Mouse (Mus musculus) neural tube, embryonic 15.5 days (tissue): ENCODE data around the gene Arhgap21. TPM values are rescaled to one million over a fixed set of nuclear protein-coding genes. Genes with fewer than 3 reads are reported as not detected.

Experiments used
- ATAC-seq: fragments of 200-750 bp; cut with Nextera tagmentation; 2 replicates; pipeline ENCODE4 v1.8.0; 2017; ENCODE audit warnings: mild to moderate bottlenecking, moderate TSS enrichment, moderate library complexity; ENCODE audit not compliant: low FRiP score
- H3K27ac ChIP-seq: fragments of 300-500 bp; sonication (generic); replicated peaks from 2 replicates; pipeline ENCODE4 v1.5.1; 2015; ENCODE audit warnings: mild to moderate bottlenecking, inconsistent platforms
- H3K27me3 ChIP-seq: fragments of 300-500 bp; sonication (generic); replicated peaks from 2 replicates; pipeline ENCODE4 v1.6.1; 2015; ENCODE audit warnings: inconsistent platforms
- H3K36me3 ChIP-seq: fragments of 300-500 bp; sonication (generic); 2 replicates; pipeline ENCODE4 v1.6.1; 2015; ENCODE audit warnings: inconsistent platforms
- H3K4me1 ChIP-seq: fragments of 300-500 bp; sonication (generic); 2 replicates; pipeline ENCODE4 v1.6.1; 2015; ENCODE audit warnings: inconsistent platforms
- H3K4me2 ChIP-seq: fragments of 300-500 bp; sonication (generic); 2 replicates; pipeline ENCODE4 v1.6.1; 2015; ENCODE audit warnings: inconsistent platforms, mild to moderate bottlenecking, moderate library complexity
- H3K4me3 ChIP-seq: fragments of 300-500 bp; sonication (generic); replicated peaks from 2 replicates; pipeline ENCODE4 v1.5.1; 2015; ENCODE audit warnings: mild to moderate bottlenecking, inconsistent platforms
- H3K9ac ChIP-seq: fragments of 300-500 bp; sonication (generic); replicated peaks from 2 replicates; pipeline ENCODE4 v1.6.1; 2015; ENCODE audit warnings: mild to moderate bottlenecking, inconsistent platforms
- H3K9me3 ChIP-seq: fragments of 300-500 bp; sonication (generic); replicated peaks from 2 replicates; pipeline ENCODE4 v1.6.1; 2016; ENCODE audit warnings: inconsistent platforms
- WGBS: fragments of 180-500 bp; shearing (Covaris S2); methylation state at CpG from one replicate; pipeline ENCODE4 v1.1.7; 2015; ENCODE audit warnings: mixed read lengths; 5-methylcytosine and 5-hydroxymethylcytosine counted together
- polyA plus RNA-seq: library from polyadenylated mRNA; unstranded; fragments of >200 nt; fragmentation: Nextera tagmentation; extraction: Ambion mirVana; gene quantifications from 2 replicates; pipeline ENCODE4 v1.2.1, GENCODE M21; 2015

The Arhgap21 gene
- polyA plus RNA-seq, 1 experiment from 2014 or later: 27.6 TPM

- Histone ChIP-seq H3K4me1 (no peaks in the 10 kb centered on the region), H3K4me2 (no peak overlapping the region), H3K4me3 (no peak overlapping the region), H3K36me3 (peaks cover 3% of the 10 kb centered on the region; the same call in 1 of the 2 replicates), H3K27me3 (no peaks in the 10 kb centered on the region), H3K9me3 (no peaks in the 10 kb centered on the region), H3K9ac (no peak overlapping the region), H3K27ac (no peak overlapping the region)
- 83% methylated on average over 3 of the region's 3 CpGs for WGBS
- ATAC-seq: no peak
Measured at GRCm38 (mm10) chr2:20907291-20907690, 61.4 kb downstream of the Arhgap21 start.

- Histone ChIP-seq H3K9ac (no peak overlapping the region), H3K4me1 (no peaks in the 10 kb centered on the region), H3K27me3 (no peaks in the 10 kb centered on the region), H3K27ac (no peak overlapping the region), H3K4me2 (no peak overlapping the region), H3K36me3 (no peaks in the 10 kb centered on the region), H3K9me3 (no peaks in the 10 kb centered on the region), H3K4me3 (no peak overlapping the region)
- no peak for ATAC-seq
- WGBS: 92% methylated on average over 8 of the region's 8 CpGs
Measured at GRCm38 (mm10) chr2:20905411-20905810, 63.3 kb downstream of the Arhgap21 start.

GRCm38 (mm10) chr2:20902981-20903645 is 65.6 kb downstream of the Arhgap21 start:
- 87% methylated on average over 11 of the region's 11 CpGs for WGBS
- Histone ChIP-seq H3K4me2 (no peak overlapping the region), H3K4me1 (no peaks in the 10 kb centered on the region), H3K27me3 (no peaks in the 10 kb centered on the region), H3K9ac (no peak overlapping the region), H3K36me3 (no peaks in the 10 kb centered on the region), H3K27ac (no peak overlapping the region), H3K9me3 (no peaks in the 10 kb centered on the region), H3K4me3 (no peak overlapping the region)
- ATAC-seq: no peak

GRCm38 (mm10) chr2:20901916-20902315 is 66.8 kb downstream of the Arhgap21 start:
- ATAC-seq: no peak
- no peak overlapping the region for H3K9ac ChIP-seq
- H3K4me1 ChIP-seq: no peaks in the 10 kb centered on the region
- H3K4me3 ChIP-seq: no peak overlapping the region
- H3K4me2 ChIP-seq: no peak overlapping the region
- no peaks in the 10 kb centered on the region for H3K9me3 ChIP-seq
- no peak overlapping the region for H3K27ac ChIP-seq
- no peaks in the 10 kb centered on the region for H3K36me3 ChIP-seq
- WGBS: 97% methylated on average over 4 of the region's 4 CpGs
- no peaks in the 10 kb centered on the region for H3K27me3 ChIP-seq

GRCm38 (mm10) chr2:20899301-20899700 is 69.4 kb downstream of the Arhgap21 start:
- no peaks in the 10 kb centered on the region for H3K36me3 ChIP-seq
- H3K27me3 ChIP-seq: no peaks in the 10 kb centered on the region
- no peak overlapping the region for H3K4me2 ChIP-seq
- H3K9ac ChIP-seq: no peak overlapping the region
- H3K4me1 ChIP-seq: peaks cover 1% of the 10 kb centered on the region; the same call in 1 of the 2 replicates
- ATAC-seq: 0 out of 2 replicates have a peak, but pooled peaks have one; percentile 30
- H3K27ac ChIP-seq: no peak overlapping the region
- no peak overlapping the region for H3K4me3 ChIP-seq
- WGBS: 63% methylated on average over 9 of the region's 9 CpGs
- H3K9me3 ChIP-seq: no peaks in the 10 kb centered on the region

GRCm38 (mm10) chr2:20898684-20899083 is 70.0 kb downstream of the Arhgap21 start:
- Histone ChIP-seq H3K9me3 (no peaks in the 10 kb centered on the region), H3K27ac (no peak overlapping the region), H3K36me3 (no peaks in the 10 kb centered on the region), H3K27me3 (no peaks in the 10 kb centered on the region), H3K4me2 (no peak overlapping the region), H3K4me1 (peaks cover 2% of the 10 kb centered on the region; the same call in 1 of the 2 replicates), H3K9ac (no peak overlapping the region), H3K4me3 (no peak overlapping the region)
- WGBS: 35% methylated on average over 6 of the region's 6 CpGs
- ATAC-seq: peak; percentile 94

GRCm38 (mm10) chr2:20896446-20896845 is 72.2 kb downstream of the Arhgap21 start:
- no peak overlapping the region for H3K27ac ChIP-seq
- no peak for ATAC-seq
- no peaks in the 10 kb centered on the region for H3K9me3 ChIP-seq
- no peaks in the 10 kb centered on the region for H3K27me3 ChIP-seq
- H3K4me1 ChIP-seq: peaks cover 2% of the 10 kb centered on the region; the same call in 1 of the 2 replicates
- no peaks in the 10 kb centered on the region for H3K36me3 ChIP-seq
- no peak overlapping the region for H3K9ac ChIP-seq
- 94% methylated on average over 5 of the region's 5 CpGs for WGBS
- H3K4me3 ChIP-seq: no peak overlapping the region
- no peak overlapping the region for H3K4me2 ChIP-seq

GRCm38 (mm10) chr2:20894100-20894690 is 74.5 kb downstream of the Arhgap21 start:
- no peak overlapping the region for H3K4me3 ChIP-seq
- ATAC-seq: peak; percentile 32; the same call in 1 of the 2 replicates
- H3K27ac ChIP-seq: no peak overlapping the region
- H3K36me3 ChIP-seq: no peaks in the 10 kb centered on the region
- WGBS: 42% methylated on average over 5 of the region's 5 CpGs
- H3K9ac ChIP-seq: no peak overlapping the region
- no peak overlapping the region for H3K4me2 ChIP-seq
- H3K4me1 ChIP-seq: peaks cover 2% of the 10 kb centered on the region; the same call in 1 of the 2 replicates
- no peaks in the 10 kb centered on the region for H3K9me3 ChIP-seq
- no peaks in the 10 kb centered on the region for H3K27me3 ChIP-seq

GRCm38 (mm10) chr2:20888751-20889150 is 79.9 kb downstream of the Arhgap21 start:
- WGBS: 61% methylated on average over 3 of the region's 3 CpGs

GRCm38 (mm10) chr2:20883288-20883687 is 85.4 kb downstream of the Arhgap21 start:
- Histone ChIP-seq H3K4me1 (no peaks in the 10 kb centered on the region), H3K9ac (no peak overlapping the region), H3K27me3 (no peaks in the 10 kb centered on the region), H3K4me3 (no peak overlapping the region), H3K27ac (no peak overlapping the region), H3K36me3 (peaks cover 38% of the 10 kb centered on the region), H3K4me2 (no peak overlapping the region), H3K9me3 (no peaks in the 10 kb centered on the region)
- WGBS: 72% methylated on average over 8 of the region's 8 CpGs
- ATAC-seq: no peak

More at GRCm38 (mm10) chr2:20888751-20889150, 79.9 kb downstream of the Arhgap21 start:
- H3K4me1 ChIP-seq: no peaks in the 10 kb centered on the region
- H3K27me3 ChIP-seq: no peaks in the 10 kb centered on the region
- no peak overlapping the region for H3K4me3 ChIP-seq
- peaks cover 6% of the 10 kb centered on the region for H3K36me3 ChIP-seq
- H3K4me2 ChIP-seq: no peak overlapping the region
- ATAC-seq: no peak
- no peak overlapping the region for H3K9ac ChIP-seq
- H3K9me3 ChIP-seq: no peaks in the 10 kb centered on the region
- no peak overlapping the region for H3K27ac ChIP-seq

- Histone ChIP-seq H3K9me3 (no peaks in the 10 kb centered on the region), H3K36me3 (peaks cover 31% of the 10 kb centered on the region), H3K27ac (no peak overlapping the region), H3K4me1 (no peaks in the 10 kb centered on the region), H3K4me2 (no peak overlapping the region), H3K4me3 (no peak overlapping the region), H3K9ac (no peak overlapping the region), H3K27me3 (no peaks in the 10 kb centered on the region)
- ATAC-seq: no peak
- 64% methylated on average over 16 of the region's 16 CpGs for WGBS
Measured at GRCm38 (mm10) chr2:20879877-20880605, 88.6 kb downstream of the Arhgap21 start.

- Histone ChIP-seq H3K4me1 (no peaks in the 10 kb centered on the region), H3K4me3 (no peak overlapping the region), H3K4me2 (no peak overlapping the region), H3K36me3 (peaks cover 18% of the 10 kb centered on the region), H3K27ac (no peak overlapping the region), H3K9me3 (no peaks in the 10 kb centered on the region), H3K9ac (no peak overlapping the region), H3K27me3 (no peaks in the 10 kb centered on the region)
- 92% methylated on average over 5 of the region's 5 CpGs for WGBS
- ATAC-seq: no peak
Measured at GRCm38 (mm10) chr2:20874621-20875020, 94.1 kb downstream of the Arhgap21 start.
